Mouse (Mus musculus): ENCODE data around the gene Prl8a6. TPM values are rescaled to one million over a fixed set of nuclear protein-coding genes. Genes with fewer than 3 reads are reported as not detected.
A peak's percentile ranks its signal among the peaks of the same experiment; 100 is the strongest.

The Prl8a6 gene
- not detected in 2 replicates for polyA plus RNA-seq (2014; fragmentation: Nextera tagmentation; extraction: Ambion mirVana)

- H3K4me2 ChIP-seq (ENCODE audit: low read length), result no peak within 1 kb of the TSS
- no peak within 1 kb of the TSS for H3K27ac ChIP-seq (replicated peaks; ENCODE audit: low read depth, low read length)
- H3K4me3 ChIP-seq (replicated peaks; ENCODE audit: low read depth, low read length), result no peak within 1 kb of the TSS
- DNase-seq (no peak), ATAC-seq (ENCODE audit: low FRiP score, low TSS enrichment) (no peak)
- no peaks in the 10 kb centered on the region for H3K4me1 ChIP-seq (ENCODE audit: control insufficient read depth, insufficient read depth, low read length)
- H3K9ac ChIP-seq (replicated peaks; ENCODE audit: low read length), result no peak within 1 kb of the TSS
- no peaks in the 10 kb centered on the region for H3K9me3 ChIP-seq (ENCODE audit: control insufficient read depth, low read length)
- H3K27me3 ChIP-seq (ENCODE audit: control insufficient read depth, insufficient read depth, low read length), result no peaks in the 10 kb centered on the region
- WGBS, result 87% methylated on average over 3 of the region's 3 CpGs
- H3K36me3 ChIP-seq (ENCODE audit: control insufficient read depth, insufficient read depth, low read length), result no peaks in the 10 kb centered on the region
Measured at GRCm38 (mm10) chr13:27438588-27438987, at the start of gene Prl8a6. Prl8a6 (minus strand) TSS chr13:27438688.

GRCm38 (mm10) chr13:27433159-27433558, 5.3 kb downstream of the Prl8a6 start:
- Histone ChIP-seq H3K9ac (replicated peaks; ENCODE audit: low read length) (no peak overlapping the region), H3K9me3 (ENCODE audit: control insufficient read depth, low read length) (no peaks in the 10 kb centered on the region)
- WGBS, result 81% methylated on average over 1 of the region's 1 CpGs

DNA sequence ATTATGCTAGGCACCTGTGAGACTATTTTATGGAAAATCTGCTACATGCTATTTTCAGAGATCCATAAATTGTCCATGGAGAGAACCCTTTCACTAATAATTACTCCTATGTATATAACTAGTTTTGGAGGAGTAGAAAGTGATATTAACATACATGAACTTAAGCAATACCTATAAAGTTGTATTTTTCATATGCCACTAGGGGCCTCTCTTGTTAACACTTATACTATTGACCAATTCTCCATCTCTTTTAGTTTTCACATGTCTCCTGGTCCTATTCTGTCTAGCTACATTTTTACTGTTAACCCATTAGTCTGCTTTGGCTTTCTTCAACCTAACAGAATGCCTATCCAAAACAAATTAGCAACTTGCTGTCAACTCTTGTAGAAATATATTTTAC, 24.8 kb downstream of the Prl8a6 start:
- H3K9me3 ChIP-seq (ENCODE audit: control insufficient read depth, low read length), result no peaks in the 10 kb centered on the region
- no peak overlapping the region for H3K9ac ChIP-seq (replicated peaks; ENCODE audit: low read length)
- DNase-seq, result no peak
- H3K36me3 ChIP-seq (ENCODE audit: control insufficient read depth, insufficient read depth, low read length), result no peaks in the 10 kb centered on the region
- H3K27ac ChIP-seq (replicated peaks; ENCODE audit: low read depth, low read length), result no peak overlapping the region
- no peaks in the 10 kb centered on the region for H3K27me3 ChIP-seq (ENCODE audit: control insufficient read depth, insufficient read depth, low read length)
- no peak overlapping the region for H3K4me2 ChIP-seq (ENCODE audit: low read length)
- no peak for ATAC-seq (ENCODE audit: low FRiP score, low TSS enrichment)
- no peak overlapping the region for H3K4me3 ChIP-seq (replicated peaks; ENCODE audit: low read depth, low read length)
- no peaks in the 10 kb centered on the region for H3K4me1 ChIP-seq (ENCODE audit: control insufficient read depth, insufficient read depth, low read length)

More at GRCm38 (mm10) chr13:27433159-27433558, 5.3 kb downstream of the Prl8a6 start:
- H3K36me3 ChIP-seq (ENCODE audit: control insufficient read depth, insufficient read depth, low read length), result no peaks in the 10 kb centered on the region
- no peaks in the 10 kb centered on the region for H3K27me3 ChIP-seq (ENCODE audit: control insufficient read depth, insufficient read depth, low read length)
- no peak overlapping the region for H3K27ac ChIP-seq (replicated peaks; ENCODE audit: low read depth, low read length)
- ATAC-seq (ENCODE audit: low FRiP score, low TSS enrichment), result no peak
- H3K4me1 ChIP-seq (ENCODE audit: control insufficient read depth, insufficient read depth, low read length), result no peaks in the 10 kb centered on the region
- DNase-seq, result no peak
- no peak overlapping the region for H3K4me2 ChIP-seq (ENCODE audit: low read length)
- no peak overlapping the region for H3K4me3 ChIP-seq (replicated peaks; ENCODE audit: low read depth, low read length)

DNA sequence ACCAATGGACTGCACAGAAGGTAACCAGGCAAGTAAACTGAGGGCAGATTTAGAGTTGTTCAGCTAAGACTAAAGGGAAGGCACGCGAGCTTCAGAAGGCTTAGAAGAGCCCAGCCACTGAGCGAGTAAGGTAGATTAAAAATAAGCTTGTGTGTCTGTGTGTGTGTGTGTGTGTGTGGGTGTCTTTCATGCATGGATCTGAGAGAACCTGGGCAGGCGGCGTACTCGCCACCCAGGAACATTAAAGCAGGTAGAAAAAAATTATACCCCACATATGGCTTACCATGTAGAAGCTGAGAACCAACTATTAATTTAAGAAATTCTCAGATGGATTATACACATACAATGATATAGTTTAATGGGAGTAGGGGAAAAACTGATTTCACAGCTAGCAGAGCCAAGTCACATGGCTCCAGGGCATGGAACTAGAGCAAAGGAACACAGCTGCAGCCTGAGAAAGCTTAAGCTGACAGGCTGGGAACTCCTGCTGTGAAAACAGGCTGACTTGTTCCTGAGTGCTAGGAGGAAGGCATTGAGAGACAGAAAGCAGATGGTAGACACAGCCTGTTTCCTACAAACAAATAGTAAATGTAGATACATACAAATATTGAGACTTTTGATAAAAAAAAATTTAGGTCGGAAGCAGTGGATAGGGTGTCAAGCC, 39.3 kb downstream of the Prl8a6 start:
- no peak overlapping the region for H3K4me2 ChIP-seq (ENCODE audit: low read length)
- DNase-seq, result peak; percentile 71
- 72% methylated on average over 7 of the region's 7 CpGs for WGBS
- no peaks in the 10 kb centered on the region for H3K9me3 ChIP-seq (ENCODE audit: control insufficient read depth, low read length)
- no peak overlapping the region for H3K27ac ChIP-seq (replicated peaks; ENCODE audit: low read depth, low read length)
- H3K27me3 ChIP-seq (ENCODE audit: control insufficient read depth, insufficient read depth, low read length), result no peaks in the 10 kb centered on the region
- no peaks in the 10 kb centered on the region for H3K4me1 ChIP-seq (ENCODE audit: control insufficient read depth, insufficient read depth, low read length)
- peak; percentile 53; the same call in 1 of the 2 replicates for ATAC-seq (ENCODE audit: low FRiP score, low TSS enrichment)
- no peak overlapping the region for H3K9ac ChIP-seq (replicated peaks; ENCODE audit: low read length)
- H3K4me3 ChIP-seq (replicated peaks; ENCODE audit: low read depth, low read length), result no peak overlapping the region
- no peaks in the 10 kb centered on the region for H3K36me3 ChIP-seq (ENCODE audit: control insufficient read depth, insufficient read depth, low read length)

GRCm38 (mm10) chr13:27390746-27391145, 47.7 kb downstream of the Prl8a6 start, which contains the start of gene Prl2b1:
Prl2b1 (minus strand) TSS chr13:27390846.
- no peak within 1 kb of the TSS for H3K4me3 ChIP-seq (replicated peaks; ENCODE audit: low read depth, low read length)
- no peak within 1 kb of the TSS for H3K9ac ChIP-seq (replicated peaks; ENCODE audit: low read length)
- H3K4me2 ChIP-seq (ENCODE audit: low read length), result no peak within 1 kb of the TSS
- 91% methylated on average over 6 of the region's 6 CpGs for WGBS
- no peak for ATAC-seq (ENCODE audit: low FRiP score, low TSS enrichment)
- no peaks in the 10 kb centered on the region for H3K4me1 ChIP-seq (ENCODE audit: control insufficient read depth, insufficient read depth, low read length)
- no peaks in the 10 kb centered on the region for H3K36me3 ChIP-seq (ENCODE audit: control insufficient read depth, insufficient read depth, low read length)
- H3K27ac ChIP-seq (replicated peaks; ENCODE audit: low read depth, low read length), result no peak within 1 kb of the TSS
- H3K9me3 ChIP-seq (ENCODE audit: control insufficient read depth, low read length), result no peaks in the 10 kb centered on the region
- no peaks in the 10 kb centered on the region for H3K27me3 ChIP-seq (ENCODE audit: control insufficient read depth, insufficient read depth, low read length)
- no peak for DNase-seq

Other genes starting within 250 kb of the Prl8a6 start
- not detected in 2 replicates for gene Prl3c1, start 242.0 kb downstream of the Prl8a6 start, polyA plus RNA-seq (2014; fragmentation: Nextera tagmentation; extraction: Ambion mirVana)
- gene Prl3b1, start 196.8 kb downstream of the Prl8a6 start, polyA plus RNA-seq (2014; fragmentation: Nextera tagmentation; extraction: Ambion mirVana), result not detected in 2 replicates
- not detected in 2 replicates for gene Prl3a1, start 179.3 kb downstream of the Prl8a6 start, polyA plus RNA-seq (2014; fragmentation: Nextera tagmentation; extraction: Ambion mirVana)
- not detected in 2 replicates for gene Prl6a1, start 126.1 kb downstream of the Prl8a6 start, polyA plus RNA-seq (2014; fragmentation: Nextera tagmentation; extraction: Ambion mirVana)
- gene Prl8a2, start 93.0 kb downstream of the Prl8a6 start, polyA plus RNA-seq (2014; fragmentation: Nextera tagmentation; extraction: Ambion mirVana), result not detected in 2 replicates
- not detected in 2 replicates for gene Prl2b1, start 47.8 kb downstream of the Prl8a6 start, polyA plus RNA-seq (2014; fragmentation: Nextera tagmentation; extraction: Ambion mirVana)
- not detected in 2 replicates for gene Prl8a8, start 74.5 kb upstream of the Prl8a6 start, polyA plus RNA-seq (2014; fragmentation: Nextera tagmentation; extraction: Ambion mirVana)
- gene Prl8a9, start 125.9 kb upstream of the Prl8a6 start, polyA plus RNA-seq (2014; fragmentation: Nextera tagmentation; extraction: Ambion mirVana), result not detected in 2 replicates
- not detected in 2 replicates for gene Prl8a1, start 143.5 kb upstream of the Prl8a6 start, polyA plus RNA-seq (2014; fragmentation: Nextera tagmentation; extraction: Ambion mirVana)
- gene Prl7b1, start 171.9 kb upstream of the Prl8a6 start, polyA plus RNA-seq (2014; fragmentation: Nextera tagmentation; extraction: Ambion mirVana), result not detected in 2 replicates
- gene Prl7a1, start 203.8 kb upstream of the Prl8a6 start, polyA plus RNA-seq (2014; fragmentation: Nextera tagmentation; extraction: Ambion mirVana), result not detected in 2 replicates
- not detected in 2 replicates for gene Prl7a2, start 229.3 kb upstream of the Prl8a6 start, polyA plus RNA-seq (2014; fragmentation: Nextera tagmentation; extraction: Ambion mirVana)

All from midbrain, embryonic 14.5 days (tissue).